Mouse (Mus musculus) myocyte (in vitro differentiated cells): ENCODE results near the gene Prr19.

Experiments
- CEBPB ChIP-seq: IDR thresholded peaks from 2 replicates; pipeline ENCODE4 v1.6.1; 2011; ENCODE audit warnings: mild to moderate bottlenecking, moderate library complexity; ENCODE audit not compliant: poor library complexity, insufficient read depth, severe bottlenecking
- E2F4 ChIP-seq: IDR thresholded peaks from one replicate; pipeline ENCODE4 v1.6.1; 2011; ENCODE audit warnings: mild to moderate bottlenecking, control low read depth, moderate library complexity; ENCODE audit not compliant: insufficient read depth
- MAX ChIP-seq: IDR thresholded peaks from one replicate; pipeline ENCODE4 v1.6.1; 2011; ENCODE audit warnings: low read depth, mild to moderate bottlenecking, control low read depth
- MYOD1 ChIP-seq, 3 experiments: IDR thresholded peaks; one replicate each; pipeline ENCODE4 v1.6.1; 2011; ENCODE audit warnings: control low read depth in 2 of 3, low read depth in 2 of 3, mild to moderate bottlenecking in 2 of 3, moderate library complexity in 1 of 3; ENCODE audit not compliant: insufficient read length in 2 of 3, control insufficient read depth in 1 of 3
- MYOG ChIP-seq, 3 experiments: IDR thresholded peaks; one replicate each; pipeline ENCODE4 v1.6.1; 2011; ENCODE audit warnings: control low read depth in 2 of 3, low read depth in 2 of 3, mild to moderate bottlenecking in 2 of 3; ENCODE audit not compliant: insufficient read length in 2 of 3, control insufficient read depth in 1 of 3, insufficient read depth in 1 of 3
- POLR2A ChIP-seq: IDR thresholded peaks from one replicate; pipeline ENCODE4 v1.6.1; 2011; ENCODE audit warnings: low read depth, mild to moderate bottlenecking, control low read depth, moderate library complexity; ENCODE audit not compliant: insufficient read length
- POLR2AphosphoS2 ChIP-seq: IDR thresholded peaks from one replicate; pipeline ENCODE4 v1.6.1; 2011; ENCODE audit warnings: low read depth, control low read depth; ENCODE audit not compliant: insufficient read length
- REST ChIP-seq: IDR thresholded peaks from one replicate; pipeline ENCODE4 v1.6.1; 2011; ENCODE audit warnings: mild to moderate bottlenecking, control low read depth, moderate library complexity; ENCODE audit not compliant: insufficient read depth, insufficient read length
- SRF ChIP-seq: IDR thresholded peaks from one replicate; pipeline ENCODE4 v1.6.1; 2011; ENCODE audit warnings: low read depth; ENCODE audit not compliant: control insufficient read depth, insufficient read length
- TCF12 ChIP-seq: IDR thresholded peaks from one replicate; pipeline ENCODE4 v1.6.1; 2011; ENCODE audit warnings: mild to moderate bottlenecking, control low read depth; ENCODE audit not compliant: poor library complexity, insufficient read depth, severe bottlenecking
- TCF3 ChIP-seq: IDR thresholded peaks from one replicate; pipeline ENCODE4 v1.6.1; 2011; ENCODE audit warnings: low read depth, control low read depth; ENCODE audit not compliant: insufficient read length
- USF1 ChIP-seq: IDR thresholded peaks from one replicate; pipeline ENCODE4 v1.6.1; 2011; ENCODE audit warnings: low read depth, mild to moderate bottlenecking, control low read depth, moderate library complexity

- TF ChIP-seq POLR2A: no peak
- no peak for TF ChIP-seq CEBPB
- TF ChIP-seq POLR2AphosphoS2: no peak
- TF ChIP-seq TCF12: no peak
- TF ChIP-seq MYOD1 (IDR thresholded peaks at IDR 0.05; ENCODE audit: control insufficient read depth in 1 of 3, insufficient read length in 2 of 3, low read depth in 2 of 3): no peak
- no peak for TF ChIP-seq SRF
- no peak for TF ChIP-seq MYOG (IDR thresholded peaks at IDR 0.05; ENCODE audit: control insufficient read depth in 1 of 3, insufficient read depth in 1 of 3, insufficient read length in 2 of 3, low read depth in 2 of 3)
- TF ChIP-seq MAX: no peak
- TF ChIP-seq USF1: no peak
- no peak for TF ChIP-seq REST
- TF ChIP-seq E2F4: no peak
- TF ChIP-seq TCF3: no peak
These were observed 13.2 kb upstream of the Prr19 start for GRCm38 (mm10) chr7:25288011-25288410.
